Mouse (Mus musculus) testis, postnatal 10 days (tissue): Measurements from ENCODE around the gene Ncoa1.

Source experiments
- DNase-seq: peaks from one replicate; pipeline ENCODE4 v3.0.0; 2021; ENCODE audit warnings: low spot score

Gene Ncoa1

GRCm38 (mm10) chr12:4476832-4477671 is at the start of gene Ncoa1:
Gene Ncoa1 (minus strand): TSS chr12:4477182.
- DNase-seq = peak; percentile 87

- DNase-seq = no peak
These were observed 47.6 kb upstream of the Ncoa1 start for GRCm38 (mm10) chr12:4524546-4524945.

GRCm38 (mm10) chr12:4523688-4524298 is 46.8 kb upstream of the Ncoa1 start:
- DNase-seq = no peak

- peak; percentile 74 for DNase-seq
These were observed 46.2 kb upstream of the Ncoa1 start for GRCm38 (mm10) chr12:4523208-4523607.

GRCm38 (mm10) chr12:4518957-4519356 is 42.0 kb upstream of the Ncoa1 start:
- no peak for DNase-seq

GRCm38 (mm10) chr12:4509591-4510061 is 32.6 kb upstream of the Ncoa1 start:
- DNase-seq = no peak

- no peak for DNase-seq
These were observed 31.2 kb upstream of the Ncoa1 start for GRCm38 (mm10) chr12:4508182-4508581.

- DNase-seq = no peak
These were observed 30.5 kb upstream of the Ncoa1 start for GRCm38 (mm10) chr12:4507461-4507860.

- DNase-seq = no peak
These were observed 29.9 kb upstream of the Ncoa1 start for GRCm38 (mm10) chr12:4506810-4507430.

- no peak for DNase-seq
These were observed 28.3 kb upstream of the Ncoa1 start for GRCm38 (mm10) chr12:4505298-4505697.

GRCm38 (mm10) chr12:4503673-4504326 is 26.8 kb upstream of the Ncoa1 start:
- no peak for DNase-seq

GRCm38 (mm10) chr12:4501916-4502315 is 24.9 kb upstream of the Ncoa1 start:
- no peak for DNase-seq

GRCm38 (mm10) chr12:4500516-4500915 is 23.5 kb upstream of the Ncoa1 start:
- DNase-seq = no peak

- no peak for DNase-seq
These were observed 22.7 kb upstream of the Ncoa1 start for GRCm38 (mm10) chr12:4499651-4500175.

- DNase-seq = peak; percentile 88
These were observed 11.4 kb upstream of the Ncoa1 start for GRCm38 (mm10) chr12:4488411-4488810.

GRCm38 (mm10) chr12:4483386-4483785 is 6.4 kb upstream of the Ncoa1 start:
- no peak for DNase-seq

- no peak for DNase-seq
These were observed 4.7 kb upstream of the Ncoa1 start for GRCm38 (mm10) chr12:4481687-4482086.

- DNase-seq = no peak
These were observed 3.3 kb upstream of the Ncoa1 start for GRCm38 (mm10) chr12:4480250-4480649.

GRCm38 (mm10) chr12:4479171-4479881 is 2.3 kb upstream of the Ncoa1 start:
- DNase-seq = no peak

- DNase-seq = no peak
These were observed 1.2 kb upstream of the Ncoa1 start for GRCm38 (mm10) chr12:4477941-4478795.
